Mouse (Mus musculus) lung, postnatal 4 days (tissue): ENCODE measurements around the gene Tex44.

ENCODE experiments used
- DNase-seq, 2 experiments: peaks; one replicate each; pipeline ENCODE4 v3.0.0; 2021

Tex44 gene

GRCm38 (mm10) chr1:86426128-86426527 is at the start of gene Tex44, which contains the start of gene Nmur1:
Gene Tex44, plus strand, starts transcription at chr1:86426329.
Gene Nmur1, minus strand, starts transcription at chr1:86426228.
- DNase-seq: no peak

GRCm38 (mm10) chr1:86376354-86376753 is 49.8 kb upstream of the Tex44 start:
- no peak for DNase-seq

DNA sequence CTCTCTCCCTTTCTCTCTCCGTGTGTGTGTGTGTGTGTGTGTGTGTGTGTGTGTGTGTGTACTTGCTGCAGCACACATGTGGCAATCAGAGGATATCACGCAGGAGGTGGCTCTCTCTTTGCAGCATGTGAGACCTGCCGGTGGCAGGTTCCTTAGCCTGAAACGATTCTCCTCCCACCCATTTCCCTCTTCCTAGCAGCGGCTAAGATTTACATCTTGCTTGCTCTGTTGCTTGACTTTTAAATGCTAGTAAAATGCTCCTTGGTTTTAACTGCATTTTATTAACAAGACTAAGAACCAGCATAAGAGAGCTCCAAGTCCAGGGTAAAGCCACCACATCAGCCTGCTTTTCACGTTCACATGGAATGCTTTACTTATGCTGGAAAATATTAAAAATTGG is 47.5 kb upstream of the Tex44 start:
- DNase-seq: no peak

GRCm38 (mm10) chr1:86379161-86379569 is 47.0 kb upstream of the Tex44 start:
- no peak for DNase-seq

GRCm38 (mm10) chr1:86381027-86381426 is 45.1 kb upstream of the Tex44 start:
- DNase-seq: peak; percentile 78 to 81

GRCm38 (mm10) chr1:86389230-86389629 is 36.9 kb upstream of the Tex44 start:
- DNase-seq: peak; percentile 66 to 85

GRCm38 (mm10) chr1:86391425-86391824 is 34.7 kb upstream of the Tex44 start:
- no peak for DNase-seq

- DNase-seq: no peak
Measured at GRCm38 (mm10) chr1:86393219-86393618, 32.9 kb upstream of the Tex44 start.

- DNase-seq: no peak
Measured at GRCm38 (mm10) chr1:86394246-86394645, 31.9 kb upstream of the Tex44 start.

DNA sequence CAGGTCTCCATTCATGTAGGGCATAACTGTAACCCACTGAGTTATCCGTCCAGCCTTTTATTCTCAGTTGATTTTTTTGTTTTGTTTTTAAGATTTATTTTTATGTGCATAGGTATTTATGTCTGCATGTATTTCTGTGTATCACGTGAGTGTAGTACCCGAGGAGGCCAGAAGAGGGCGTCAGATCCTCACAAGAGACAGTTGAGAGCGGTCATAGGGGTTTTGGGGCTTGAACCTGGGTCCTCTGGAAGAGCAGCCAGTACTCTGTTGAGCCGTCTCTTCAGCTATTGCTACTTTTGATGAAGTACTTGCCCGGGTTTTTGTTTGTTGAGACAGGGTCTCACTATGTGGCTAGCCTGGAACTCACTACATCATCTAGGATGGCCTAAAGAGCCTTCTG is 30.2 kb upstream of the Tex44 start:
- DNase-seq: no peak

DNA sequence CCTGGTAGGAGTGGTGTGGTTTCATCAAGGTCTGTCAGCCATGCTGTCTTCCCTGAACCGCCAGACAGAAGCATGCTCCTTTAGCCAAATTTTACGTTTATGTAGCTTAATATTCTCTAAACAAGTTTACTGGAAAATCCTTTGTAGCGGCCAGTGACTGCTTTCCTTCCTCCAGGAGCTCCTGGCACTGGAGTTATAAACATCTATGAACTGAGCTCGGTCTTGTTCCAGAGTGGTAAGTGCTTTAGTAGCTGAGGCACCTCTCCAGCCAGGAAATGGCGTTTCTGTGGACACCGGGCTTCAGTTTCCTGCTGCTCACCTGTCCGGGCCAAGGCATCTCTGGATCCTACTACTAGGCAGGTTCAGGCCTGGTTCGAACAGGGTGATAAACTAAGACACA is 28.5 kb upstream of the Tex44 start:
- peak; percentile 36 to 62 for DNase-seq

DNA sequence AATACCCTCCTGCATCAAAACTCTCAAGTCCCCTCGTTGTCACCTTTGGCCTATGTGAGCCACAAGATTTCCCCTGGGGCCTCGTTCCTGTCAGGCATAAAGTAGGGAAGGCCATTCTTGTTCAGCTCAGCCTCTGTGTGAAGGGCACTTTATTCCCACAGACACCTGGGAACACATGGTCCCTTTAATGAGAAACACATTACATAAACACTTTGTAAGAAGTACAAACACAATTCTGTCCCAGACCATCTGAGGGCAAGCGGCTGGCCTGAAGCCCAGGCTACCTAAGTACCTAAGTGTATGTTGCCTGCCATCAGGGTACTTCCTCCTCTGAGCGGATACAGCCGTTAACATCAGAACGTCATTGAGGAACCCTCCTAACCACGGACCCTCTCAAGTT is 27.9 kb upstream of the Tex44 start:
- DNase-seq: peak; percentile 35 to 54

DNA sequence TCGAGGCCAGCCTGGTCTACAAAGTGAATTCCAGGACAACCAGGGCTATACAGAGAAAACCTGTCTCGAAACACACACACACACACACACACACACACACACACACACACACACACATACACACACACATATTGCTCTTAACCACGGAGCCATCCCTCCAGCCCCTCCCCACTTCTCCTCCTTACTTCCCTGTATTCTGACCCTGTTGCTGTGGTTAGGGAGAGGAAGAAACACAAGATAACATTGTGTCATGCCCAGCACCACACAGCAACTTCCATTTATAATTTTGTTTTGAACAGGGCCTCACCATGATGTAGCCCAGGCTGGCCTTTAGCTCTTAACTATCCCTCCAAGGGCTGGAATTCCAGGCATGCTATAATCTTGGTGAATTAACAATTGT is 26.8 kb upstream of the Tex44 start:
- no peak for DNase-seq

GRCm38 (mm10) chr1:86400096-86400754 is 25.9 kb upstream of the Tex44 start:
- no peak for DNase-seq

GRCm38 (mm10) chr1:86404834-86405233 is 21.3 kb upstream of the Tex44 start:
- peak in 1 of 2 experiments; percentile 43 for DNase-seq

GRCm38 (mm10) chr1:86406313-86406712 is 19.8 kb upstream of the Tex44 start:
- DNase-seq: no peak

DNA sequence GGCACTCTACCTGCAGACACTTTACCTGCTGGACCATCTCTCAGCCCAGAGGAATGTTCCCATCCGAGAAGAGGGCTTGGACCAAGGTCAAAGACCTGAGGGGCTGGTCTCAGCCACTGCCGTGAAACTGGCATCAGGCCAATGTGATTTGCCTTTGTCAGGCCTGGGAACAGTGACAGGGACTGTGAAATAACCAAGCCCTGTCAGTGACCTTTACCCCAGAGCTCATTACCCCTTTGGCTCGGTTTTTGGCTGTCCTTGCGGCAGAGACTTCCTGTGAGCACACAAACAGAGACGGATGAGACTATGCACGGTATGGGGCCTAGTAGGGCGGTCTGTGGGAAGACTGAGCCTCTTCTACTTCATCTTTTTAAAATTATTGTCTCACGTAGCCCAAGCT is 19.2 kb upstream of the Tex44 start:
- DNase-seq: peak; percentile 62 to 67

DNA sequence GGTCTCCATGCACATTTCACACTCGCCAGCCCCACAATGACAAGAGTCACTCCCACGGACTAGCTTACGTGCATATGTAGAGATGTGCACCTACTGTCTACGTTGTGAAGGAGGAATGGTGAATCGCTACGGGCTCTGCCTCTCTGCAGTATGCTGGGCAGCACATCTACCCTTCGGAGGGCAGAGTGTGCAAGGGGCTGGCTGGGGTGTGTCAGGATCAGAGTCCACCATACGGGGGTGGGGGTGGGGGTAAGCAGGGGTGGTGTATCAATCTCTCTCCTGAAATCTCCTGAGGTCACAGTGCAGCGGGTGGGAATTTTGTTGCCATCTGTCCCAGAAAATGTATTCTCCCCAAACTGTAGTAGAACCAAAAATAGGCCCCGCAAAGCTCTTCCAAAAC is 17.6 kb upstream of the Tex44 start:
- no peak for DNase-seq

DNA sequence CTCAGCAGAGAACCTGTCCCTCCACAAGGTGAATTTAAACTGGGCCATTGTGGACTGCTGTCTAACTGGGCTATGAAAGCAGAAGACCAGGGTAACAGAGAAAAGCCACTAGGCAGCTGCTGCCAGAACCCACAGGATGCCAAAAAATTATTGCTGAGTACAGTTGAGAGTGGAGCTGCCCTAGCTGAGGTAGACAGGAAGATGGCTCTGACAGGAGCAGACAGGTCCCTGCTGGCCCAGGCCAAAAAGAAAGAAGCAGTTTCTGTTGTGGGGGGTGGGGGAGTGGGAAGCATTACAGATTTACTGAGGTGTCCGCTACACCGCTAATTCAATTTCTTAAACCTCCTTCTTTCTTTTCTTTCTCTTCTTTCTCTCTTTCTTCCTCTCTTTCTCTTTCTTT is 16.7 kb upstream of the Tex44 start:
- no peak for DNase-seq

- no peak for DNase-seq
Measured at GRCm38 (mm10) chr1:86414715-86415114, 11.4 kb upstream of the Tex44 start.

GRCm38 (mm10) chr1:86415144-86415543 is 11.0 kb upstream of the Tex44 start:
- DNase-seq: no peak

GRCm38 (mm10) chr1:86415612-86416184 is 10.4 kb upstream of the Tex44 start:
- peak in 1 of 2 experiments; percentile 58 for DNase-seq

DNA sequence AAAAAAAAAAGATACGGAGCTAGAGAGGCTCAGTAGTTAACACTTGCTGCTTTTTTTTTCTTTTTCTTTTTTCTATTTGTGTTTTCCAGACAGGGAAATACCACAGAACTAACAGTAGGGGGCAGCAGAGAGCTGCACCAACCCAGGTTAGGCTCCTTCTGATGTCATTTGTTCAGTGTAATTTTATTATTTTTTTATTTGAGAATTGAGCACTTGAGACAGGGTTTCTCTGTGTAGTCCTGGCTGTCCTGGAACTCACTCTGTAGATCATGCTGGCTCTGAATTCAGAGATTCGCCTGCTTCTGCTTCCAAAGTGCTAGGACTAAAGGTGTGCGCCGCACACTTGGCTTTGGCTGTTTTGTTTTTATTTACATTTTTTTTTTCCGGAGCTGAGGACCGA is 9.8 kb upstream of the Tex44 start:
- DNase-seq: peak in 1 of 2 experiments; percentile 47

GRCm38 (mm10) chr1:86421007-86421406 is 5.1 kb upstream of the Tex44 start:
- peak; percentile 41 to 55 for DNase-seq

- no peak for DNase-seq
Measured at GRCm38 (mm10) chr1:86423879-86424278, 2.2 kb upstream of the Tex44 start.
